Mouse (Mus musculus): ENCODE measurements around the gene Aar2. TPM values are rescaled to one million over a fixed set of nuclear protein-coding genes. Genes with fewer than 3 reads are reported as not detected.
"Not testable (repeated sequence)": the region's sequence is repeated elsewhere in the genome, so short reads cannot be mapped to it uniquely, and the experiment has no call there.

Gene Aar2
- total RNA-seq (2018; cell fraction: chromatin; rRNA removed), result 10 to 100 TPM in 22 of 26 experiments, 1 to 10 TPM in 4; 6.9 to 22.1 (median 12.9) TPM
- total RNA-seq (2018; cell fraction: cytosol; rRNA removed), result 10 to 100 TPM; 11.9 to 26.5 (median 18.0) TPM
- total RNA-seq (2018; cell fraction: nucleus; rRNA removed), result 10 to 100 TPM; 12.1 to 28.6 (median 16.5) TPM
- polyA plus RNA-seq (2018), result 11.6 to 19.9 TPM (median 16.4 TPM) in 3 replicates

- Histone ChIP-seq H3K36me3 (ENCODE audit: inconsistent target) (peaks cover 20% of the 10 kb centered on the region), H3K4me3 (ENCODE audit: inconsistent target) (peak within 1 kb of the TSS; percentile 88), H3K27ac (peak within 1 kb of the TSS; percentile 60), H3K79me2 (ENCODE audit: inconsistent target) (peaks cover 50% of the 10 kb centered on the region)
- WGBS (ENCODE audit: missing documents), result 4% methylated on average over 39 of the region's 39 CpGs
Measured at GRCm38 (mm10) chr2:156547123-156547891, at the start of gene Aar2. Aar2 (plus strand) TSS chr2:156547584.

GRCm38 (mm10) chr2:156497915-156498314, 49.5 kb upstream of the Aar2 start:
- 80% methylated on average over 5 of the region's 5 CpGs for WGBS (ENCODE audit: missing documents)
- no peak overlapping the region for H3K27ac ChIP-seq
- no peak overlapping the region for H3K4me3 ChIP-seq (ENCODE audit: inconsistent target)
- H3K36me3 ChIP-seq (ENCODE audit: inconsistent target), result peaks cover 92% of the 10 kb centered on the region
- H3K79me2 ChIP-seq (ENCODE audit: inconsistent target), result no peaks in the 10 kb centered on the region

GRCm38 (mm10) chr2:156501025-156501424, 46.4 kb upstream of the Aar2 start:
- H3K27ac ChIP-seq, result no peak overlapping the region
- H3K36me3 ChIP-seq (ENCODE audit: inconsistent target), result peaks cover 93% of the 10 kb centered on the region
- no peaks in the 10 kb centered on the region for H3K79me2 ChIP-seq (ENCODE audit: inconsistent target)
- 60% methylated on average over 1 of the region's 1 CpGs for WGBS (ENCODE audit: missing documents)
- H3K4me3 ChIP-seq (ENCODE audit: inconsistent target), result no peak overlapping the region

- 96% methylated on average over 12 of the region's 13 CpGs for WGBS (ENCODE audit: missing documents)
- H3K4me3 ChIP-seq (ENCODE audit: inconsistent target), result no peak overlapping the region
- peaks cover 97% of the 10 kb centered on the region for H3K36me3 ChIP-seq (ENCODE audit: inconsistent target)
- H3K27ac ChIP-seq, result no peak overlapping the region
- no peaks in the 10 kb centered on the region for H3K79me2 ChIP-seq (ENCODE audit: inconsistent target)
Measured at GRCm38 (mm10) chr2:156505533-156505932, 41.9 kb upstream of the Aar2 start.

GRCm38 (mm10) chr2:156512028-156512427, 35.4 kb upstream of the Aar2 start:
- Histone ChIP-seq H3K27ac (no peak overlapping the region), H3K36me3 (ENCODE audit: inconsistent target) (peaks cover 84% of the 10 kb centered on the region), H3K79me2 (ENCODE audit: inconsistent target) (no peaks in the 10 kb centered on the region), H3K4me3 (ENCODE audit: inconsistent target) (no peak overlapping the region)
- 94% methylated on average over 7 of the region's 7 CpGs for WGBS (ENCODE audit: missing documents)

- Histone ChIP-seq H3K27ac (no peak overlapping the region), H3K36me3 (ENCODE audit: inconsistent target) (peaks cover 82% of the 10 kb centered on the region), H3K4me3 (ENCODE audit: inconsistent target) (no peak overlapping the region), H3K79me2 (ENCODE audit: inconsistent target) (no peaks in the 10 kb centered on the region)
- WGBS (ENCODE audit: missing documents), result 92% methylated on average over 2 of the region's 6 CpGs
Measured at GRCm38 (mm10) chr2:156512561-156512960, 34.8 kb upstream of the Aar2 start.

GRCm38 (mm10) chr2:156515102-156515501, 32.3 kb upstream of the Aar2 start:
- Histone ChIP-seq H3K4me3 (ENCODE audit: inconsistent target) (no peak overlapping the region), H3K36me3 (ENCODE audit: inconsistent target) (peaks cover 80% of the 10 kb centered on the region), H3K27ac (no peak overlapping the region), H3K79me2 (ENCODE audit: inconsistent target) (no peaks in the 10 kb centered on the region)
- 91% methylated on average over 9 of the region's 9 CpGs for WGBS (ENCODE audit: missing documents)

GRCm38 (mm10) chr2:156515565-156516185, 31.7 kb upstream of the Aar2 start:
- Histone ChIP-seq H3K79me2 (ENCODE audit: inconsistent target) (no peaks in the 10 kb centered on the region), H3K4me3 (ENCODE audit: inconsistent target) (no peak overlapping the region), H3K36me3 (ENCODE audit: inconsistent target) (peaks cover 80% of the 10 kb centered on the region), H3K27ac (no peak overlapping the region)
- 27% methylated on average over 7 of the region's 7 CpGs for WGBS (ENCODE audit: missing documents)

GRCm38 (mm10) chr2:156516678-156517077, 30.7 kb upstream of the Aar2 start:
- WGBS (ENCODE audit: missing documents), result 96% methylated on average over 2 of the region's 2 CpGs
- H3K36me3 ChIP-seq (ENCODE audit: inconsistent target), result peaks cover 80% of the 10 kb centered on the region
- H3K79me2 ChIP-seq (ENCODE audit: inconsistent target); H3K4me3 ChIP-seq (ENCODE audit: inconsistent target); H3K27ac ChIP-seq: not testable (repeated sequence)

GRCm38 (mm10) chr2:156518306-156518705, 29.1 kb upstream of the Aar2 start:
- WGBS (ENCODE audit: missing documents), result 92% methylated on average over 6 of the region's 6 CpGs
- H3K27ac ChIP-seq, result no peak overlapping the region
- no peak overlapping the region for H3K4me3 ChIP-seq (ENCODE audit: inconsistent target)
- H3K36me3 ChIP-seq (ENCODE audit: inconsistent target), result peaks cover 69% of the 10 kb centered on the region
- H3K79me2 ChIP-seq (ENCODE audit: inconsistent target), result no peaks in the 10 kb centered on the region

- peaks cover 60% of the 10 kb centered on the region for H3K36me3 ChIP-seq (ENCODE audit: inconsistent target)
- H3K4me3 ChIP-seq (ENCODE audit: inconsistent target), result no peak overlapping the region
- no peaks in the 10 kb centered on the region for H3K79me2 ChIP-seq (ENCODE audit: inconsistent target)
- 91% methylated on average over 5 of the region's 5 CpGs for WGBS (ENCODE audit: missing documents)
- H3K27ac ChIP-seq, result no peak overlapping the region
Measured at GRCm38 (mm10) chr2:156519584-156519983, 27.8 kb upstream of the Aar2 start.

- no peak overlapping the region for H3K4me3 ChIP-seq (ENCODE audit: inconsistent target)
- 33% methylated on average over 11 of the region's 11 CpGs for WGBS (ENCODE audit: missing documents)
- H3K27ac ChIP-seq, result no peak overlapping the region
- H3K79me2 ChIP-seq (ENCODE audit: inconsistent target), result no peaks in the 10 kb centered on the region
- H3K36me3 ChIP-seq (ENCODE audit: inconsistent target), result peaks cover 71% of the 10 kb centered on the region; the same call in 1 of the 2 replicates
Measured at GRCm38 (mm10) chr2:156522994-156523393, 24.4 kb upstream of the Aar2 start.

- Histone ChIP-seq H3K4me3 (ENCODE audit: inconsistent target) (no peak overlapping the region), H3K27ac (no peak overlapping the region), H3K36me3 (ENCODE audit: inconsistent target) (peaks cover 60% of the 10 kb centered on the region; the same call in 1 of the 2 replicates), H3K79me2 (ENCODE audit: inconsistent target) (no peaks in the 10 kb centered on the region)
- WGBS (ENCODE audit: missing documents), result 14% methylated on average over 3 of the region's 3 CpGs
Measured at GRCm38 (mm10) chr2:156524078-156524477, 23.3 kb upstream of the Aar2 start.

GRCm38 (mm10) chr2:156529726-156530125, 17.7 kb upstream of the Aar2 start:
- H3K36me3 ChIP-seq (ENCODE audit: inconsistent target), result peaks cover 59% of the 10 kb centered on the region; the same call in 1 of the 2 replicates
- no peak overlapping the region for H3K4me3 ChIP-seq (ENCODE audit: inconsistent target)

GRCm38 (mm10) chr2:156533160-156533559, 14.2 kb upstream of the Aar2 start:
- H3K79me2 ChIP-seq (ENCODE audit: inconsistent target), result no peaks in the 10 kb centered on the region
- WGBS (ENCODE audit: missing documents), result 69% methylated on average over 2 of the region's 2 CpGs
- H3K27ac ChIP-seq, result no peak overlapping the region
- H3K4me3 ChIP-seq (ENCODE audit: inconsistent target), result no peak overlapping the region
- peaks cover 55% of the 10 kb centered on the region; the same call in 1 of the 2 replicates for H3K36me3 ChIP-seq (ENCODE audit: inconsistent target)

More at GRCm38 (mm10) chr2:156529726-156530125, 17.7 kb upstream of the Aar2 start:
- no peaks in the 10 kb centered on the region for H3K79me2 ChIP-seq (ENCODE audit: inconsistent target)
- WGBS (ENCODE audit: missing documents), result 57% methylated on average over 2 of the region's 2 CpGs
- no peak overlapping the region for H3K27ac ChIP-seq
